Mouse (Mus musculus) cortical plate, adult 2 months (tissue): ENCODE measurements at regions not wholly inside any gene's neighbourhood (a gene's known extent, or its start where the extent isn't known, plus 50 kb on each side); places are given as distances from the start of the nearest gene placed in this dataset.

Experiments
- CTCF ChIP-seq: fragments of 200-500 bp; IDR thresholded peaks from 2 replicates; pipeline ENCODE4 v1.5.1; 2011; ENCODE audit warnings: mild to moderate bottlenecking, control low read depth, low read length; ENCODE audit not compliant: insufficient read depth; ENCODE audit errors: extremely low read depth
- POLR2A ChIP-seq: fragments of 200-500 bp; IDR thresholded peaks from 2 replicates; pipeline ENCODE4 v1.6.1; 2011; ENCODE audit warnings: mild to moderate bottlenecking, low read length, control low read depth; ENCODE audit not compliant: insufficient read depth; ENCODE audit errors: extremely low read depth

GRCm38 (mm10) chr5:102248747-102249146 is 179.0 kb upstream of the Wdfy3 start:
- TF ChIP-seq POLR2A, result no peak
- TF ChIP-seq CTCF, result no peak
